Comparison of ENCODE assay signal across 35 mouse cellular contexts in genomic region chr17:85343435-85343834, GRCm38 (mm10).
"Had no signal": no experiment of that assay in that cellular context is flagged by ENCODE, and none has a peak within 500 bp of the region (broad histone marks: within the 10 kb centered on the region; RNA-seq: fewer than 3 reads in every experiment).

No protein-coding gene starts in this region.

- DNase-seq: heart, postnatal 10 days; heart, postnatal 14 days; heart, postnatal 36 days; heart, postnatal 4 days; kidney, adult 11 months; kidney, adult 18-20 months; kidney, adult 2 months; kidney, adult 8-10 months; kidney, adult 9 months; kidney, postnatal 10 days; kidney, postnatal 14 days; kidney, postnatal 25 days; kidney, postnatal 36 days; kidney, postnatal 4 days; layer of hippocampus, adult 9-11 months; layer of hippocampus, postnatal 36 days had no signal

- ATAC-seq: hindbrain, embryonic 16.5 days; hindbrain, postnatal 0 days; inflammation-experienced regulatory T-cells, adult 6 months; intestine, embryonic 15.5 days; intestine, embryonic 16.5 days; intestine, postnatal 0 days had no signal

- H3K4me1 ChIP-seq: heart, embryonic 12.5 days; heart, embryonic 13.5 days; heart, embryonic 15.5 days; intestine, embryonic 15.5 days; kidney, embryonic 15.5 days had no signal

- H3K36me3 ChIP-seq: heart, embryonic 12.5 days; heart, embryonic 13.5 days; heart, embryonic 15.5 days; hindbrain, embryonic 10.5 days; hindbrain, embryonic 12.5 days; hindbrain, embryonic 13.5 days; hindbrain, embryonic 15.5 days; intestine, embryonic 15.5 days; kidney, embryonic 15.5 days had no signal

- H3K27me3 ChIP-seq: heart, embryonic 12.5 days; heart, embryonic 13.5 days; heart, embryonic 15.5 days; hindbrain, embryonic 15.5 days; intestine, embryonic 15.5 days; kidney, embryonic 15.5 days had no signal

- H3K9me3 ChIP-seq: heart, embryonic 12.5 days; heart, embryonic 13.5 days; heart, embryonic 15.5 days; hindbrain, embryonic 10.5 days; hindbrain, embryonic 12.5 days; hindbrain, embryonic 13.5 days; hindbrain, embryonic 15.5 days; intestine, embryonic 15.5 days; kidney, embryonic 15.5 days had no signal

- H3K4me2 ChIP-seq: heart, embryonic 11.5 days; heart, embryonic 12.5 days; heart, embryonic 13.5 days; heart, embryonic 15.5 days; hindbrain, embryonic 12.5 days; hindbrain, embryonic 13.5 days; hindbrain, embryonic 14.5 days; hindbrain, embryonic 15.5 days; intestine, embryonic 15.5 days; kidney, embryonic 15.5 days had no signal

- H3K4me3 ChIP-seq: heart, embryonic 12.5 days; heart, embryonic 13.5 days; heart, embryonic 15.5 days; hindbrain, embryonic 10.5 days; hindbrain, embryonic 12.5 days; hindbrain, embryonic 13.5 days; hindbrain, embryonic 15.5 days; intestine, embryonic 15.5 days; kidney, embryonic 15.5 days; layer of hippocampus, adult 2 months; left cerebral cortex, adult 2 months had no signal

- H3K27ac ChIP-seq: heart, embryonic 13.5 days; heart, embryonic 15.5 days; hindbrain, embryonic 10.5 days; hindbrain, embryonic 12.5 days; hindbrain, embryonic 13.5 days; hindbrain, embryonic 14.5 days; hindbrain, embryonic 15.5 days; hindbrain, postnatal 0 days; intestine, embryonic 15.5 days; kidney, embryonic 15.5 days; kidney, postnatal 0 days; layer of hippocampus, adult 2 months; left cerebral cortex, adult 2 months had no signal

- H3K9ac ChIP-seq: heart, embryonic 12.5 days; heart, embryonic 13.5 days; heart, embryonic 15.5 days; hindbrain, embryonic 12.5 days; hindbrain, embryonic 13.5 days; hindbrain, embryonic 14.5 days; hindbrain, embryonic 15.5 days; intestine, embryonic 15.5 days; kidney, embryonic 15.5 days had no signal
